Mouse (Mus musculus) lung, postnatal 14 days (tissue): ENCODE measurements at regions not wholly inside any gene's neighbourhood (a gene's known extent, or its start where the extent isn't known, plus 50 kb on each side); places are given as distances from the start of the nearest gene placed in this dataset.
"Not testable (repeated sequence)": the region's sequence is repeated elsewhere in the genome, so short reads cannot be mapped to it uniquely, and the experiment has no call there.

Experiments used
- DNase-seq: peaks from one replicate; pipeline ENCODE4 v3.0.0; 2021

DNA sequence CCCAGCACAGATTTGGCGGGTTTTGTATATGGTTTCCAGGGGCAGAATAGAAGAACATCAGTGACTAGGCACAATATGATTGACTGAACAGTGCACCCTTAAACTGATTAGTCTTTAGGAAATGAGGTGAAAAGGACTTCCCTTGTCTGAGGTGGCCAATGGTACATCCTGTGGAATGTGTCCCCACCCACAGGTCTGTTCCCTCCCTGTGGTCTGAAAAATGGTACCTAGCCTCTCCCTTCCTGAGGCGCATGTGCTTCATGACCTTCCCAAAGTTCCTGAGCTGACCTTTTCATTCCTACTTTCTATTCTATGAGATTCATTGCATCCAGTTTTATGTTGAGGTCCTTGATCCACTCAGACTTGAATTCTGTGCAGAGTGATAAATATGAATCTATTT is 76.0 kb downstream of the Zfp97 start:
- DNase-seq: not testable (repeated sequence)

- DNase-seq: no peak
Measured at GRCm38 (mm10) chr17:17229069-17229468, 107.9 kb downstream of the Zfp97 start.

- peak; percentile 87 for DNase-seq
Measured at GRCm38 (mm10) chr17:17234329-17235185, 113.3 kb downstream of the Zfp97 start.

- not testable (repeated sequence) for DNase-seq
Measured at GRCm38 (mm10) chr17:17235186-17235482, 113.9 kb downstream of the Zfp97 start.
